Mouse (Mus musculus) bone marrow, adult 2 months (tissue): Measurements from ENCODE around the gene Map3k5.

Source experiments
- CTCF ChIP-seq: fragments of 200-500 bp; IDR thresholded peaks from 2 replicates; pipeline ENCODE4 v1.5.1; 2011; ENCODE audit warnings: low read length, control low read depth; ENCODE audit not compliant: control insufficient read depth, insufficient read depth
- POLR2A ChIP-seq: fragments of 200-500 bp; IDR thresholded peaks from 2 replicates; pipeline ENCODE4 v1.6.1; 2011; ENCODE audit warnings: low read depth, mild to moderate bottlenecking, control low read depth, low read length, borderline replicate concordance; ENCODE audit not compliant: control insufficient read depth

DNA sequence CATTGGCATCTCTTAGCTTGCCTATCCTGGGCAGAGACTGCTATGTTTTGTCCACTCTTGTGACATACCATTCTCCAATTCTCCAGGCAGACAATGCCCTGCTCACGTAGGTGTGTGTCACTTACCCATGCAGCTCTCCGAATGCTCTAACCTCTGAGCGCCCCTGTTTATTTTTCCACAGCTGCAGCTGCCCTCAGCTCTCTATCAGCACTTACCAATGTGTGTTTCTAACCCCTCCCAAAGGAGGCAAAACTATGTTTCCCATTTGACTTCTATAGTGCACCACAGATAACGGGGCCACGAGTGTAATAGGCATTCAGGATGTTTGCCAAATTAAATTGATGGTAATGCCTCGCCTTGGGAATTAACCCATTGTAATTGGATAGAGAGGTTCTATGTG lies 56.4 kb downstream of the Map3k5 start:
- no peak for TF ChIP-seq POLR2A
- no peak for TF ChIP-seq CTCF
